Mouse (Mus musculus): ENCODE results near the gene Actl7b. TPM values are rescaled to one million over a fixed set of nuclear protein-coding genes. Genes with fewer than 3 reads are reported as not detected.

Actl7b gene
- polyA plus RNA-seq, 2 experiments = not detected

GRCm38 (mm10) chr4:56717932-56718331 lies 23.3 kb downstream of the Actl7b start:
- DNase-seq (ENCODE audit: low read depth in 3 of 3, low spot score in 3 of 3) (no peak), ATAC-seq (ENCODE audit: insufficient read depth) (no peak)
- Histone ChIP-seq H3K27me3 (ENCODE audit: control insufficient read depth, insufficient read depth, low read length) (no peaks in the 10 kb centered on the region), H3K27ac (no peak overlapping the region), H3K4me2 (ENCODE audit: low read depth) (no peak overlapping the region), H3K36me3 (replicated peaks; ENCODE audit: control insufficient read depth, insufficient read depth, low read depth) (no peaks in the 10 kb centered on the region), H3K9me3 (ENCODE audit: control insufficient read depth, low read length) (no peaks in the 10 kb centered on the region), H3K4me3 (ENCODE audit: insufficient read depth in 1 of 2, low read depth in 2 of 2, low read length in 2 of 2) (no peak overlapping the region), H3K9ac (replicated peaks) (no peak overlapping the region), H3K4me1 (replicated peaks; ENCODE audit: control insufficient read depth in 2 of 2, insufficient read depth in 2 of 2, low read length in 1 of 2) (no peaks in the 10 kb centered on the region)
- TF ChIP-seq EP300 (IDR thresholded peaks at IDR 0.05; ENCODE audit: low read depth) = no peak
- TF ChIP-seq CTCF (IDR thresholded peaks at IDR 0.05; ENCODE audit: low read depth) = no peak
- WGBS (ENCODE audit: insufficient replicate concordance) = 47% methylated on average over 3 of the region's 3 CpGs

- ATAC-seq (ENCODE audit: insufficient read depth) (no peak), DNase-seq (ENCODE audit: low read depth in 3 of 3, low spot score in 3 of 3) (no peak)
- Histone ChIP-seq H3K4me3 (ENCODE audit: insufficient read depth in 1 of 2, low read depth in 2 of 2, low read length in 2 of 2) (no peak overlapping the region), H3K9me3 (ENCODE audit: control insufficient read depth, low read length) (no peaks in the 10 kb centered on the region), H3K4me2 (ENCODE audit: low read depth) (no peak overlapping the region), H3K27me3 (ENCODE audit: control insufficient read depth, insufficient read depth, low read length) (no peaks in the 10 kb centered on the region), H3K27ac (no peak overlapping the region), H3K4me1 (replicated peaks; ENCODE audit: control insufficient read depth in 2 of 2, insufficient read depth in 2 of 2, low read length in 1 of 2) (no peaks in the 10 kb centered on the region), H3K9ac (replicated peaks) (no peak overlapping the region), H3K36me3 (replicated peaks; ENCODE audit: control insufficient read depth, insufficient read depth, low read depth) (no peaks in the 10 kb centered on the region)
- TF ChIP-seq EP300 (IDR thresholded peaks at IDR 0.05; ENCODE audit: low read depth) (no peak), CTCF (IDR thresholded peaks at IDR 0.05; ENCODE audit: low read depth) (no peak)
- 41% methylated on average over 5 of the region's 5 CpGs for WGBS (ENCODE audit: insufficient replicate concordance)
Observed at GRCm38 (mm10) chr4:56716801-56717200, 24.4 kb downstream of the Actl7b start.

GRCm38 (mm10) chr4:56713155-56713554 lies 28.1 kb downstream of the Actl7b start:
- no peaks in the 10 kb centered on the region for H3K36me3 ChIP-seq (replicated peaks; ENCODE audit: control insufficient read depth, insufficient read depth, low read depth)
- no peak for ATAC-seq (ENCODE audit: insufficient read depth)
- TF ChIP-seq CTCF (IDR thresholded peaks at IDR 0.05; ENCODE audit: low read depth) = no peak
- no peak for TF ChIP-seq EP300 (IDR thresholded peaks at IDR 0.05; ENCODE audit: low read depth)

GRCm38 (mm10) chr4:56702234-56702633 lies 39.0 kb downstream of the Actl7b start:
- H3K9me3 ChIP-seq (ENCODE audit: control insufficient read depth, low read length) = no peaks in the 10 kb centered on the region
- H3K27ac ChIP-seq = no peak overlapping the region
- H3K4me3 ChIP-seq (ENCODE audit: insufficient read depth in 1 of 2, low read depth in 2 of 2, low read length in 2 of 2) = 0 out of 4 replicates have a peak overlapping the region, but pooled peaks of 1 of the 2 experiments have one; percentile 2
- H3K4me2 ChIP-seq (ENCODE audit: low read depth) = peak overlapping the region; percentile 14; the same call in 1 of the 2 replicates
- DNase-seq (ENCODE audit: low read depth in 3 of 3, low spot score in 3 of 3) (no peak), ATAC-seq (ENCODE audit: insufficient read depth) (no peak)
- no peaks in the 10 kb centered on the region for H3K36me3 ChIP-seq (replicated peaks; ENCODE audit: control insufficient read depth, insufficient read depth, low read depth)
- H3K4me1 ChIP-seq (replicated peaks; ENCODE audit: control insufficient read depth in 2 of 2, insufficient read depth in 2 of 2, low read length in 1 of 2) = no peaks in the 10 kb centered on the region
- no peaks in the 10 kb centered on the region for H3K27me3 ChIP-seq (ENCODE audit: control insufficient read depth, insufficient read depth, low read length)
- 34% methylated on average over 10 of the region's 10 CpGs for WGBS (ENCODE audit: insufficient replicate concordance)
- TF ChIP-seq EP300 (IDR thresholded peaks at IDR 0.05; ENCODE audit: low read depth) (no peak), CTCF (IDR thresholded peaks at IDR 0.05; ENCODE audit: low read depth) (no peak)
- no peak overlapping the region for H3K9ac ChIP-seq (replicated peaks)

More at GRCm38 (mm10) chr4:56713155-56713554, 28.1 kb downstream of the Actl7b start:
- DNase-seq (ENCODE audit: low read depth in 3 of 3, low spot score in 3 of 3) = no peak
- Histone ChIP-seq H3K9ac (replicated peaks) (no peak overlapping the region), H3K4me3 (ENCODE audit: insufficient read depth in 1 of 2, low read depth in 2 of 2, low read length in 2 of 2) (no peak overlapping the region), H3K27me3 (ENCODE audit: control insufficient read depth, insufficient read depth, low read length) (no peaks in the 10 kb centered on the region), H3K27ac (no peak overlapping the region), H3K4me1 (replicated peaks; ENCODE audit: control insufficient read depth in 2 of 2, insufficient read depth in 2 of 2, low read length in 1 of 2) (no peaks in the 10 kb centered on the region), H3K4me2 (ENCODE audit: low read depth) (no peak overlapping the region), H3K9me3 (ENCODE audit: control insufficient read depth, low read length) (no peaks in the 10 kb centered on the region)
- 58% methylated on average over 3 of the region's 3 CpGs for WGBS (ENCODE audit: insufficient replicate concordance)

GRCm38 (mm10) chr4:56698671-56699070 lies 42.6 kb downstream of the Actl7b start:
- WGBS (ENCODE audit: insufficient replicate concordance) = 16% methylated on average over 5 of the region's 5 CpGs
- ATAC-seq (ENCODE audit: insufficient read depth) = no peak
- no peak for TF ChIP-seq EP300 (IDR thresholded peaks at IDR 0.05; ENCODE audit: low read depth)
- TF ChIP-seq CTCF (IDR thresholded peaks at IDR 0.05; ENCODE audit: low read depth) = no peak
- no peak overlapping the region for H3K4me2 ChIP-seq (ENCODE audit: low read depth)
- no peak overlapping the region for H3K27ac ChIP-seq
- no peaks in the 10 kb centered on the region for H3K4me1 ChIP-seq (replicated peaks; ENCODE audit: control insufficient read depth in 2 of 2, insufficient read depth in 2 of 2, low read length in 1 of 2)
- no peak for DNase-seq (ENCODE audit: low read depth in 3 of 3, low spot score in 3 of 3)
- H3K9me3 ChIP-seq (ENCODE audit: control insufficient read depth, low read length) = no peaks in the 10 kb centered on the region
- no peaks in the 10 kb centered on the region for H3K36me3 ChIP-seq (replicated peaks; ENCODE audit: control insufficient read depth, insufficient read depth, low read depth)
- no peak overlapping the region for H3K9ac ChIP-seq (replicated peaks)
- H3K27me3 ChIP-seq (ENCODE audit: control insufficient read depth, insufficient read depth, low read length) = no peaks in the 10 kb centered on the region
- H3K4me3 ChIP-seq (ENCODE audit: insufficient read depth in 1 of 2, low read depth in 2 of 2, low read length in 2 of 2) = no peak overlapping the region
